Mouse (Mus musculus) heart, postnatal 0 days (tissue): Measurements from ENCODE around the gene Cks1b. TPM values are rescaled to one million over a fixed set of nuclear protein-coding genes. Genes with fewer than 3 reads are reported as not detected.

Experiments used
- ATAC-seq: fragments of 200-750 bp; cut with Nextera tagmentation; 2 replicates; pipeline ENCODE4 v1.8.0; 2017; ENCODE audit warnings: low read depth, moderate number of reproducible peaks, moderate library complexity; ENCODE audit not compliant: insufficient read depth
- DNase-seq: peaks from one replicate; pipeline ENCODE4 v3.0.0-alpha.2; 2016; ENCODE audit warnings: low spot score
- H3K27ac ChIP-seq: fragments of 300-500 bp; sonication (generic); 2 replicates; pipeline ENCODE4 v1.5.1; 2014; ENCODE audit warnings: low read depth, mild to moderate bottlenecking
- H3K27me3 ChIP-seq: fragments of 300-500 bp; sonication (generic); 2 replicates; pipeline ENCODE4 v1.6.1; 2014; ENCODE audit warnings: low read length, mixed read lengths; ENCODE audit not compliant: control insufficient read depth, insufficient read depth
- H3K36me3 ChIP-seq: fragments of 300-500 bp; sonication (generic); replicated peaks from 2 replicates; pipeline ENCODE4 v1.6.1; 2014; ENCODE audit warnings: low read length, mixed read lengths; ENCODE audit not compliant: control insufficient read depth, insufficient read depth
- H3K4me1 ChIP-seq: fragments of 300-500 bp; sonication (generic); 2 replicates; pipeline ENCODE4 v1.6.1; 2014; ENCODE audit warnings: antibody characterized with exemption; ENCODE audit not compliant: control insufficient read depth, insufficient read depth
- H3K4me2 ChIP-seq: fragments of 300-500 bp; sonication (generic); 2 replicates; pipeline ENCODE4 v1.6.1; 2014; ENCODE audit warnings: low read depth, mild to moderate bottlenecking, low read length, moderate library complexity
- H3K4me3 ChIP-seq: fragments of 300-500 bp; sonication (generic); 2 replicates; pipeline ENCODE4 v1.5.1; 2014; ENCODE audit warnings: low read depth, low read length
- H3K9ac ChIP-seq: fragments of 300-500 bp; sonication (generic); replicated peaks from 2 replicates; pipeline ENCODE4 v1.6.1; 2014; ENCODE audit warnings: low read depth, low read length, mixed read lengths
- H3K9me3 ChIP-seq: fragments of 300-500 bp; sonication (generic); replicated peaks from 2 replicates; pipeline ENCODE4 v1.6.1; 2016; ENCODE audit warnings: low read length; ENCODE audit not compliant: control insufficient read depth
- CTCF ChIP-seq: IDR thresholded peaks from 2 replicates; pipeline ENCODE4 v1.5.1; 2016; ENCODE audit warnings: antibody characterized with exemption, control low read depth, low read depth
- EP300 ChIP-seq: IDR thresholded peaks from 2 replicates; pipeline ENCODE4 v1.6.1; 2016; ENCODE audit warnings: antibody characterized with exemption, low read depth
- WGBS: fragments of 180-500 bp; shearing (Covaris S2); extraction: QIAGEN DNeasy Blood & Tissue Kit; methylation state at CpG from one replicate; pipeline ENCODE4 v1.1.7; 2014; 5-methylcytosine and 5-hydroxymethylcytosine counted together
- polyA plus RNA-seq: library from polyadenylated mRNA; unstranded; fragments of >200 nt; fragmentation: Nextera tagmentation; extraction: Ambion mirVana; gene quantifications from 2 replicates; pipeline ENCODE4 v1.2.1, GENCODE M21; 2015
- total RNA-seq: library from RNA; depleted of rRNA; stranded (reverse); fragments of >200 nt; gene quantifications from 2 replicates; pipeline ENCODE4 v1.2.3, GENCODE M21; 2014; ENCODE audit warnings: low replicate concordance; rRNA removed

Cks1b gene
- total RNA-seq, result 83.7 and 100 TPM in 2 replicates
- 127 and 129 TPM in 2 replicates for polyA plus RNA-seq

GRCm38 (mm10) chr3:89418170-89418860, at the start of gene Cks1b, which contains the start of gene Shc1:
Cks1b (minus strand) TSS chr3:89418383.
Shc1 (plus strand) TSS chr3:89418443.
- DNase-seq (peak; percentile 100), ATAC-seq (peak; percentile 92)
- Histone ChIP-seq H3K4me1 (peaks cover 12% of the 10 kb centered on the region; the same call in 1 of the 2 replicates), H3K27ac (peak within 1 kb of the TSS; percentile 98), H3K27me3 (no peaks in the 10 kb centered on the region), H3K36me3 (peaks cover 25% of the 10 kb centered on the region), H3K9ac (peak within 1 kb of the TSS; percentile 75), H3K4me3 (peak within 1 kb of the TSS; percentile 80), H3K9me3 (no peaks in the 10 kb centered on the region), H3K4me2 (peak within 1 kb of the TSS; percentile 85)
- WGBS, result under 1% methylated on average over 39 of the region's 39 CpGs
- no peak for TF ChIP-seq CTCF
- 0 out of 2 replicates have a peak, but pooled peaks have one; percentile 26 for TF ChIP-seq EP300

GRCm38 (mm10) chr3:89458965-89459807, 41.0 kb upstream of the Cks1b start:
- H3K27ac ChIP-seq, result peak overlapping the region; percentile 21
- WGBS, result under 1% methylated on average over 36 of the region's 36 CpGs

GRCm38 (mm10) chr3:89458372-89458964, 40.3 kb upstream of the Cks1b start:
- 40% methylated on average over 13 of the region's 13 CpGs for WGBS
- Histone ChIP-seq H3K9me3 (no peaks in the 10 kb centered on the region), H3K27me3 (no peaks in the 10 kb centered on the region), H3K4me3 (peak overlapping the region; percentile 54), H3K4me1 (peaks cover 12% of the 10 kb centered on the region), H3K4me2 (peak overlapping the region; percentile 70), H3K9ac (no peak overlapping the region), H3K36me3 (no peaks in the 10 kb centered on the region), H3K27ac (peak overlapping the region; percentile 21; the same call in 1 of the 2 replicates)
- DNase-seq (peak; percentile 69), ATAC-seq (peak; percentile 37; the same call in 1 of the 2 replicates)
- TF ChIP-seq EP300 (no peak), CTCF (no peak)

More at GRCm38 (mm10) chr3:89458965-89459807, 41.0 kb upstream of the Cks1b start:
- ATAC-seq (peak; percentile 93), DNase-seq (peak; percentile 74)
- TF ChIP-seq EP300 (no peak), CTCF (no peak)
- peak overlapping the region; percentile 70 for H3K4me2 ChIP-seq
- H3K4me3 ChIP-seq, result peak overlapping the region; percentile 54
- H3K9ac ChIP-seq, result peak overlapping the region; percentile 54
- peaks cover 12% of the 10 kb centered on the region for H3K4me1 ChIP-seq
- no peaks in the 10 kb centered on the region for H3K36me3 ChIP-seq
- no peaks in the 10 kb centered on the region for H3K9me3 ChIP-seq
- no peaks in the 10 kb centered on the region for H3K27me3 ChIP-seq

GRCm38 (mm10) chr3:89456726-89457665, 38.8 kb upstream of the Cks1b start:
- Histone ChIP-seq H3K4me3 (no peak overlapping the region), H3K36me3 (no peaks in the 10 kb centered on the region), H3K4me2 (no peak overlapping the region), H3K27me3 (no peaks in the 10 kb centered on the region), H3K27ac (no peak overlapping the region), H3K9ac (no peak overlapping the region), H3K9me3 (no peaks in the 10 kb centered on the region), H3K4me1 (peaks cover 12% of the 10 kb centered on the region)
- TF ChIP-seq CTCF (peak; percentile 81), EP300 (no peak)
- DNase-seq, result peak; percentile 70
- no peak for ATAC-seq
- WGBS, result 42% methylated on average over 10 of the region's 10 CpGs
